ENCODE assay signal across 25 mouse cellular contexts in the genomic region with DNA sequence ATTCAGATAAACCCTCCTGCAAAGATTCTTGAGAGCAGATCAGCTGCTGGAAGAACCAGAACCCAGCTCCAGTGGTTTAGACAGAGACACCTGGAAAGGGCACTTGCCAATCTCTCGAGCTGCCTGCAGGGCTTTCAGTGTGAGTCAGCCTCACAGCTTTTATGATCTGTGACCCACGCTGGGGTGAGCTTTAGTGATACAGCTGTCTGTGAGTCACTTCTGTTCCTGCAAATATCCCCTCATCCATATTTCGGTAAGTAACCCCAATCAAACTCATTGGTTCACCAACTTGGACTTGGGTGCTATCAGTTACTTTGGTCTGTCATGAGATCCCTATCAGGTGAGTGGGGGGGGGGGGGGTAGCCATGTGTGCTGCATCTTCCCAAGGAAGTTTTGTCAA.
"Had no signal": no experiment of that assay in that cellular context is flagged by ENCODE, and none has a peak within 500 bp of the region (broad histone marks: within the 10 kb centered on the region; RNA-seq: fewer than 3 reads in every experiment).

No protein-coding gene starts in this region.

- H3K9ac ChIP-seq: embryonic facial prominence, embryonic 12.5 days; embryonic facial prominence, embryonic 13.5 days; embryonic facial prominence, embryonic 15.5 days; forebrain, embryonic 12.5 days; forebrain, embryonic 13.5 days; forebrain, embryonic 15.5 days; forebrain, postnatal 0 days had no signal

- H3K27me3 ChIP-seq: embryonic facial prominence, embryonic 12.5 days; embryonic facial prominence, embryonic 13.5 days; embryonic facial prominence, embryonic 15.5 days; forebrain, embryonic 12.5 days; forebrain, embryonic 13.5 days; forebrain, embryonic 15.5 days had no signal

- DNase-seq: cerebellum, adult 9-11 months; cerebellum, postnatal 10 days; cerebellum, postnatal 14 days; cerebellum, postnatal 25 days; cerebellum, postnatal 36 days; embryo, embryonic 11 days; forebrain, postnatal 0 days; gastrocnemius, adult 2 months; gastrocnemius, postnatal 10 days; gastrocnemius, postnatal 14 days; gastrocnemius, postnatal 25 days; gastrocnemius, postnatal 36 days; heart, adult 11 months; heart, adult 2 months had no signal

- ATAC-seq: forebrain, embryonic 13.5 days; forebrain, embryonic 14.5 days; forebrain, embryonic 15.5 days; forebrain, embryonic 16.5 days; forebrain, postnatal 0 days had no signal

- H3K4me2 ChIP-seq: embryonic facial prominence, embryonic 12.5 days; embryonic facial prominence, embryonic 13.5 days; embryonic facial prominence, embryonic 15.5 days; forebrain, embryonic 12.5 days; forebrain, embryonic 13.5 days; forebrain, embryonic 15.5 days had no signal

- H3K4me3 ChIP-seq: embryonic facial prominence, embryonic 10.5 days; embryonic facial prominence, embryonic 12.5 days; embryonic facial prominence, embryonic 13.5 days; embryonic facial prominence, embryonic 15.5 days; erythroblast, embryonic 14.5 days; forebrain, embryonic 10.5 days; forebrain, embryonic 12.5 days; forebrain, embryonic 13.5 days; forebrain, embryonic 15.5 days; gastrocnemius, adult 2 months; heart, adult 2 months had no signal

- H3K9me3 ChIP-seq: embryonic facial prominence, embryonic 10.5 days; embryonic facial prominence, embryonic 12.5 days; embryonic facial prominence, embryonic 13.5 days; embryonic facial prominence, embryonic 15.5 days; forebrain, embryonic 10.5 days; forebrain, embryonic 12.5 days; forebrain, embryonic 13.5 days; forebrain, embryonic 15.5 days had no signal

- H3K36me3 ChIP-seq: embryonic facial prominence, embryonic 10.5 days; embryonic facial prominence, embryonic 12.5 days; embryonic facial prominence, embryonic 13.5 days; embryonic facial prominence, embryonic 15.5 days; forebrain, embryonic 10.5 days; forebrain, embryonic 12.5 days; forebrain, embryonic 15.5 days had no signal

- H3K27ac ChIP-seq: embryonic facial prominence, embryonic 10.5 days; embryonic facial prominence, embryonic 12.5 days; embryonic facial prominence, embryonic 13.5 days; embryonic facial prominence, embryonic 15.5 days; forebrain, embryonic 10.5 days; forebrain, embryonic 12.5 days; forebrain, embryonic 13.5 days; forebrain, embryonic 15.5 days; gastrocnemius, adult 2 months; heart, adult 2 months had no signal

- H3K4me1 ChIP-seq: embryonic facial prominence, embryonic 10.5 days; embryonic facial prominence, embryonic 12.5 days; embryonic facial prominence, embryonic 13.5 days; embryonic facial prominence, embryonic 15.5 days; forebrain, embryonic 10.5 days; forebrain, embryonic 12.5 days; forebrain, embryonic 13.5 days; forebrain, embryonic 15.5 days had no signal
